Mouse (Mus musculus) liver, embryonic 14.5 days (tissue): ENCODE results near the gene Ttll11. TPM values are rescaled to one million over a fixed set of nuclear protein-coding genes. Genes with fewer than 3 reads are reported as not detected.

Source experiments
- ATAC-seq: fragments of 200-750 bp; cut with Nextera tagmentation; 2 replicates; pipeline ENCODE4 v1.8.0; 2017; ENCODE audit warnings: moderate number of reproducible peaks, mild to moderate bottlenecking, moderate library complexity; ENCODE audit not compliant: insufficient read depth
- DNase-seq, 3 experiments: peaks; one replicate each; pipeline ENCODE4 v3.0.0-alpha.2; 2012 to 2013; ENCODE audit warnings: low read depth in 3 of 3, low spot score in 3 of 3
- H3K27ac ChIP-seq: fragments of 300-500 bp; sonication (generic); 2 replicates; pipeline ENCODE4 v1.5.1; 2014; ENCODE audit warnings: moderate library complexity, mild to moderate bottlenecking, control low read depth, inconsistent platforms
- H3K27me3 ChIP-seq: fragments of 300-500 bp; sonication (generic); 2 replicates; pipeline ENCODE4 v1.6.1; 2014; ENCODE audit warnings: mild to moderate bottlenecking, low read length, moderate library complexity; ENCODE audit not compliant: control insufficient read depth, insufficient read depth
- H3K36me3 ChIP-seq: fragments of 300-500 bp; sonication (generic); replicated peaks from 2 replicates; pipeline ENCODE4 v1.6.1; 2014; ENCODE audit warnings: low read depth; ENCODE audit not compliant: control insufficient read depth, insufficient read depth
- H3K4me1 ChIP-seq, 2 experiments: fragments of 200-500 bp in 1 of 2; fragments of 300-500 bp in 1 of 2; sonication (generic) in 1 of 2; replicated peaks; 2 replicates each; pipeline ENCODE4 v1.6.1; 2012 to 2014; ENCODE audit warnings: antibody characterized with exemption in 1 of 2, inconsistent platforms in 1 of 2, low read length in 1 of 2; ENCODE audit not compliant: control insufficient read depth in 2 of 2, insufficient read depth in 2 of 2
- H3K4me2 ChIP-seq: fragments of 300-500 bp; sonication (generic); 2 replicates; pipeline ENCODE4 v1.6.1; 2014; ENCODE audit warnings: low read depth, mild to moderate bottlenecking, control low read depth, moderate library complexity
- H3K4me3 ChIP-seq, 2 experiments: fragments of 200-500 bp in 1 of 2; fragments of 300-500 bp in 1 of 2; sonication (generic) in 1 of 2; 2 replicates each; pipeline ENCODE4 v1.5.1; 2012 to 2014; ENCODE audit warnings: low read depth in 2 of 2, low read length in 2 of 2, mild to moderate bottlenecking in 2 of 2, control low read depth in 1 of 2, inconsistent platforms in 1 of 2, moderate library complexity in 1 of 2; ENCODE audit not compliant: insufficient read depth in 1 of 2
- H3K9ac ChIP-seq: fragments of 300-500 bp; sonication (generic); replicated peaks from 2 replicates; pipeline ENCODE4 v1.6.1; 2014; ENCODE audit warnings: mild to moderate bottlenecking, control low read depth, moderate library complexity
- H3K9me3 ChIP-seq: fragments of 300-500 bp; sonication (generic); 2 replicates; pipeline ENCODE4 v1.6.1; 2016; ENCODE audit warnings: low read length, mixed read lengths; ENCODE audit not compliant: control insufficient read depth
- CTCF ChIP-seq: IDR thresholded peaks from 2 replicates; pipeline ENCODE4 v1.5.1; 2016; ENCODE audit warnings: antibody characterized with exemption, low read depth, control low read depth
- EP300 ChIP-seq: IDR thresholded peaks from 2 replicates; pipeline ENCODE4 v1.6.1; 2016; ENCODE audit warnings: antibody characterized with exemption, low read depth
- WGBS: fragments of 180-500 bp; shearing (Covaris S2); extraction: QIAGEN DNeasy Blood & Tissue Kit; methylation state at CpG from one replicate; pipeline ENCODE4 v1.1.7; 2014; ENCODE audit not compliant: insufficient replicate concordance; 5-methylcytosine and 5-hydroxymethylcytosine counted together
- polyA plus RNA-seq, 2 experiments: library from polyadenylated mRNA; depleted of rRNA in 1 of 2; stranded (reverse) in 1 of 2; unstranded in 1 of 2; fragments of >200 nt; fragmentation: Nextera tagmentation in 1 of 2; extraction: Ambion mirVana in 1 of 2; gene quantifications; 2 replicates each; pipeline versions ENCODE4 v1.2.1 to v1.2.3; 2012 to 2014

Ttll11 gene
- polyA plus RNA-seq, 2 experiments, result 0.42 to 0.83 TPM

- H3K4me3 ChIP-seq, result no peak overlapping the region
- 74% methylated on average over 6 of the region's 6 CpGs for WGBS
- no peak overlapping the region for H3K27ac ChIP-seq
- H3K4me2 ChIP-seq, result no peak overlapping the region
- H3K27me3 ChIP-seq, result no peaks in the 10 kb centered on the region
- H3K9me3 ChIP-seq, result no peaks in the 10 kb centered on the region
- H3K9ac ChIP-seq, result no peak overlapping the region
- TF ChIP-seq EP300, result no peak
- no peak for TF ChIP-seq CTCF
- H3K4me1 ChIP-seq, result no peaks in the 10 kb centered on the region
- no peak for DNase-seq
- no peak for ATAC-seq
- no peaks in the 10 kb centered on the region for H3K36me3 ChIP-seq
Observed at GRCm38 (mm10) chr2:35702608-35703007, 277.1 kb downstream of the Ttll11 start.

GRCm38 (mm10) chr2:35702001-35702400 lies 277.7 kb downstream of the Ttll11 start:
- TF ChIP-seq EP300 (no peak), CTCF (no peak)
- Histone ChIP-seq H3K36me3 (no peaks in the 10 kb centered on the region), H3K27ac (no peak overlapping the region), H3K9me3 (no peaks in the 10 kb centered on the region), H3K4me2 (no peak overlapping the region), H3K9ac (no peak overlapping the region), H3K4me1 (no peaks in the 10 kb centered on the region), H3K4me3 (no peak overlapping the region), H3K27me3 (no peaks in the 10 kb centered on the region)
- ATAC-seq, result no peak
- 61% methylated on average over 7 of the region's 7 CpGs for WGBS
- no peak for DNase-seq

Other genes with a start within 250 kb of the Ttll11 start
- gene Ndufa8, start 69.5 kb upstream of the Ttll11 start, polyA plus RNA-seq (2012; rRNA removed), result 45.4 and 56.1 TPM in 2 replicates
- 127 and 128 TPM in 2 replicates for gene Ndufa8, start 69.5 kb upstream of the Ttll11 start, polyA plus RNA-seq (2014; fragmentation: Nextera tagmentation; extraction: Ambion mirVana)
- not detected in 2 replicates for gene Morn5, start 69.5 kb upstream of the Ttll11 start, polyA plus RNA-seq (2012; rRNA removed)
- gene Morn5, start 69.5 kb upstream of the Ttll11 start, polyA plus RNA-seq (2014; fragmentation: Nextera tagmentation; extraction: Ambion mirVana), result not detected in 2 replicates
- gene Lhx6, start 125.5 kb upstream of the Ttll11 start, polyA plus RNA-seq (2012; rRNA removed), result 0.21 and 0.22 TPM in 2 replicates
- 0.19 and 0.22 TPM in 2 replicates for gene Lhx6, start 125.5 kb upstream of the Ttll11 start, polyA plus RNA-seq (2014; fragmentation: Nextera tagmentation; extraction: Ambion mirVana)
- gene Mrrf, start 156.5 kb upstream of the Ttll11 start, polyA plus RNA-seq (2012; rRNA removed), result 5.3 and 9.1 TPM in 2 replicates
- gene Mrrf, start 156.5 kb upstream of the Ttll11 start, polyA plus RNA-seq (2014; fragmentation: Nextera tagmentation; extraction: Ambion mirVana), result 17.8 and 25.8 TPM in 2 replicates
- gene Rbm18, start 156.9 kb upstream of the Ttll11 start, polyA plus RNA-seq (2012; rRNA removed), result 7.8 and 10.2 TPM in 2 replicates
- gene Rbm18, start 156.9 kb upstream of the Ttll11 start, polyA plus RNA-seq (2014; fragmentation: Nextera tagmentation; extraction: Ambion mirVana), result 20.6 and 22.8 TPM in 2 replicates